Mouse (Mus musculus) erythroid progenitor cell, adult 5-6 weeks (primary cell): ENCODE data around the gene Crocc. TPM values are rescaled to one million over a fixed set of nuclear protein-coding genes. Genes with fewer than 3 reads are reported as not detected.

Source experiments
- ATAC-seq: replicated peaks from 2 replicates; pipeline ENCODE4 v1.8.0; 2016; ENCODE audit warnings: moderate number of reproducible peaks, mild to moderate bottlenecking, moderate TSS enrichment, inconsistent platforms; ENCODE audit not compliant: poor library complexity, low FRiP score, severe bottlenecking
- total RNA-seq, 2 experiments: library from RNA; stranded (forward) in 1 of 2; stranded (reverse) in 1 of 2; fragments of 150-400 nt in 1 of 2; fragments of 186-747, 209-891 nt in 1 of 2; gene quantifications; 2 replicates each; pipeline versions ENCODE4 v1.2.3 to v1.2.4; 2015 to 2017; ENCODE audit warnings: low replicate concordance in 2 of 2

Gene Crocc
- 0.36 TPM in 1 of 2 replicates, not detected in the other for total RNA-seq (2015; ENCODE audit: low replicate concordance)
- 1.4 TPM in 1 of 2 replicates, not detected in the other for total RNA-seq (2017; ENCODE audit: low replicate concordance)

DNA sequence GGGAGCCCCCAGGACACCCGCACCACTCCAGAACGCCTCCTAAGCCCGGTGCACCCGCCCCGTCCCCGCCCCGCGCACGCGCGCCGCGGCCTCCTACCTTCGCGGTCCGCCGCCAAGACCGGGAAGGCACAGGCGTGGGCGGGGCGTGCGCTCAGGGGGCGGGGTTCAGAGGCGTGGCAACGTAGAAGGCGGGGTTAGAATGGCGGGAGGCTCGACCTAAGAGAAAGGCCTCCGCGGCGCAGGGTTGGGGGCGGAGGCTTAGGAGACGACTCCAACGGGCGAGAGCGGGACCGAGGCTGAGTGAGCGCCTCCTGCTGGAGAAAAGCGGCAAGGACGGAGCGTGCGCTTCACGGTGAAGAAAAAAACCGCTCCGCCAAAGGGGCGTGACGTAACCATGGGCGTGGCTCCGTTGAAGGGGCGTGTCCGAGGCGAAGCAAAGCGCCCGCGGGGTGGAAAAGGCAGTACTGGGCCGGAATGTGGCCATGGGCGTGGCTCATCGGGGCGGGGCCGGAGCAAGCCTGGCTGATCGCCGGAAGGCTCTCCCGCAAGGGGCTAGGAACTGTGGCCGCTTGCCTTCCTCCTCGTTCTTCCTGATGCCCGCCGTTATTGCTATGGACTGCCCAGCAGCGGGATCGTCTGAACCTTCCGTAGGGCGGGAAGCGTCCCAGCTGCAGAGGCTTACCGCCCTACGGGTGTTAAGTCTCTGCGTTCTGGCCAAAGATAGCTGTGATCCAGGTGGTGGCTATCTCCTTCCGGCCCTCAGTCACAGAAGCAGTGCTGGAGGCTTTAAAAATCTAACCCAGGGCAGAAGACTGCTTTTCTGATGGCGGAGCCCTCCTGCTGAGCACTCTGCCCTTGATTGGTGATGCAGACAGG, at the start of gene Crocc:
Crocc (minus strand) TSS at position 125 of the 876 bp plus-strand sequence.
- peak; percentile 87 for ATAC-seq

GRCm38 (mm10) chr4:141108196-141108732, 47.9 kb upstream of the Crocc start:
- ATAC-seq, result no peak

- no peak for ATAC-seq
These were observed 46.3 kb upstream of the Crocc start for GRCm38 (mm10) chr4:141106526-141107183.

GRCm38 (mm10) chr4:141101855-141102254, 41.5 kb upstream of the Crocc start:
- no peak for ATAC-seq

DNA sequence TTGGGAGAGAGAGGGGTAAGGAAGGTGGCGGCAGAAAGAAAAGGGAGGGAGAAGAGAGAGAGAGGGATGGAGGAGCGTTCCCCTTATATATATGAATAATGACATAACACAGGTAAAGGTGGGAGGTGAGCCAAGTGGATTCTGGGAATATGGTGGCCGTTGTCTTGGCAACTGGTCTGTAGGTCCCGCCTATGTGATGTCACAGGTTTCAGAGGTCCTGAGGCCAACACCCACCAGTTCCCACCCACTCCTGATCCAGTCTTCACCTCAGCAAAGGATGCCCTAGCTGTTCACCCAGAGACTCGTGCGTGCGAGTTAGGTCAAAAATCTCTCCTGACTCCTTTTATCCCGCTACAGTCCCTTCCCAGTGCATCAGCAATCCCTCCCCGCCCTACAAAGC, 40.9 kb upstream of the Crocc start:
- ATAC-seq, result no peak

- no peak for ATAC-seq
These were observed 39.6 kb upstream of the Crocc start for GRCm38 (mm10) chr4:141099956-141100355.

GRCm38 (mm10) chr4:141098935-141099334, 38.6 kb upstream of the Crocc start:
- no peak for ATAC-seq

- no peak for ATAC-seq
These were observed 36.4 kb upstream of the Crocc start for GRCm38 (mm10) chr4:141096710-141097109.

GRCm38 (mm10) chr4:141095016-141095415, 34.7 kb upstream of the Crocc start:
- ATAC-seq, result no peak

DNA sequence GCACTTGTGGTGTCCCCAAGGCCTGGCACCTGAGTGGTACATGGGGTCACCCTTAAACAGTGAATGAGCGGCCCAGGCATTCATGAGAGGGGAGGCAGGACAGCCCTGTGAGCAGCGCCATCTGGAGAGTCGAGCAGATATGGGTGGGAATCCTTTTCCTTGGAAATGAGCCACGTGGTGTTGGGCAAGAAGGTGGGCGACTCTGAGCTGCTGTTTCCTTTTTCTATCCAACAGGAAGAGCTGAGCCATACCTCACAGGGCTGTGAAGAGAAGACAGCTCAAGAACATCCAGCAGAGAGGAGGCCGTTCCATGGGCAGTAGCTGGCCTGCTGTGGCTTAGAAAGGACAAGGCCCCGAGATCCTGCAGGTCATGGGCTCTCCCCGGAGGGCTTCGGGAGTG, 28.4 kb upstream of the Crocc start:
- no peak for ATAC-seq

DNA sequence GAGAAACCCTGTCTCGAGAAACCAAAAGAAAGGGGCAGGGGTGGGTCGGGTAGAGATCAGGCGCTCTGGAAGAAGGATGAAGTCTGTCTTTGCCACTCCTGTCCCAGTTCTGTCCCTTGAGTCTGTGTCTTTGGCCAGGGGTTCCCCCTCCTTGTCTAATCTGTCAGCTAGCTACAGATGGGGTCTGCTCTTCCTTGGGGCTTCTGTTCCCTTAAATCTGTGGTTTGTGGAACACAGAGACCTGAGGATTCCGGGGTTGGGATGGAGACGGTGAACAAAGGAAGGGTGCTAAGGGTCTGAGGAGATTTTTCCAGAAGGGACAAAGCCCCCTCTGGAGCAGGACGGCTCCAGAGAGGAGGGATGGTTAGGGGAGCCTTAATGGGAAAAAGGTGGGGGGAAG, 27.7 kb upstream of the Crocc start, which contains the start of gene Spata21:
Spata21 (plus strand) TSS at position 301 of the 400 bp plus-strand sequence.
- ATAC-seq, result no peak

DNA sequence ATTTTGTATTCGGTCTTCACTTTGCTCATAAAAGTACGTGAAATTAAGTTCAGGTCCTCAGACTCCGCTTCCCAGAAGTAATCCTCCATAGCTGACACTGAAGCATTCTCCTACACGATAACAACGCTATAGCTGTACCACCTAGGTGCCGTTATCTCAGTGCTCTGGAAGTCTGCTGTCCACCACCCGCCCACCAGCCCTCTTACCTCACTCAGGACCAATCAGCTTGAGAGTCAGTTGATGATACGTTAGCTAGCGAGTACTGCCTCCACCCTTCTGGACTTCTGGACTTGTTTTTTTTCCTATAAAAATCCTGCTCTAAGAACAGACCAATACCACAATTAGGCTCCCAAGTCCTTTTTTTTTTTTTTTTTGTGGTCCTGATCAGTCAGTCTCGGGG, 26.5 kb upstream of the Crocc start:
- ATAC-seq, result 0 out of 2 replicates have a peak, but pooled peaks have one; percentile 31

- no peak for ATAC-seq
These were observed 18.3 kb upstream of the Crocc start for GRCm38 (mm10) chr4:141078510-141079137.

DNA sequence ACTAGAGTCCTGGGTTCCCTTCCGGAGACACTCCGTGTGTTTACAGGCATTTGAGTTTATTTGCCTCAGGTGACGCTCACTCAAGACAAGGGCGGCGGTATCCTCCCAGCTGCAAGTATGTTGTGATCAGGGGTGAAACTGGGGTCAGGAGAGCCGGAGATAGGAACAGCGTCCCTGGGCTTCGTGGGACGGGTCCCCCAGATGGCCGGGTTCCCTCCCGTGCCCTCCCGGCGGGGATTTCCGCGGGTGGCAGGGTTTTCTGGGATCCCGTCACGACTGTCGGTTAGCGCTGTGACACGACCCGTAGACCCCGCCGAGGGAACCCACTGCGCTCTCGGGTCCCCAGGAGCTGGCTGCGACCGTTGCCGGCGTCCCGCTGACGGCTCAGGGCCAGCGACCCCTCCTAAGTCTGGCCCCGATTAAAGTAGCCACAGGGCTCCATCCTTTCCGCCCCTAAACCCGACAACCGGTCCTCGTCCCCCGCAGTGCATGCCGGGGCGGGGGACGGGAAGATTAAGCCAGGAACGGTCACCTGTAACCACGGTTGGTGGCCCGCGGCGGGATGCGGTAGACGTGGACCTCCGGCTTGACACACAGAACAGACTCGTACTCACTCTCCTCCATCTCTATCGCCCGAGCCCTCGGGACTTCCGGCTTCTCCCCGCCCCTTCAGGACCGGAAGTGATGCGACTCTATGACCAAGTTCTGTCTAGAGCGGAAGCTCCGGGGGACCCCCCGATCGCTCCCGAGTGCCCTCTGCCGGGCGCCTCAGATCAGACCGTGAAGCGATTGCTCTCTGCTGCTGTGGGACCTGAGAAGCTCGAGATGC, 17.5 kb upstream of the Crocc start, which contains the start of gene Necap2:
Necap2 (minus strand) TSS at position 677 of the 829 bp plus-strand sequence.
- peak; percentile 84 for ATAC-seq

- peak; percentile 65 for ATAC-seq
These were observed 16.6 kb upstream of the Crocc start for GRCm38 (mm10) chr4:141076761-141077506.

DNA sequence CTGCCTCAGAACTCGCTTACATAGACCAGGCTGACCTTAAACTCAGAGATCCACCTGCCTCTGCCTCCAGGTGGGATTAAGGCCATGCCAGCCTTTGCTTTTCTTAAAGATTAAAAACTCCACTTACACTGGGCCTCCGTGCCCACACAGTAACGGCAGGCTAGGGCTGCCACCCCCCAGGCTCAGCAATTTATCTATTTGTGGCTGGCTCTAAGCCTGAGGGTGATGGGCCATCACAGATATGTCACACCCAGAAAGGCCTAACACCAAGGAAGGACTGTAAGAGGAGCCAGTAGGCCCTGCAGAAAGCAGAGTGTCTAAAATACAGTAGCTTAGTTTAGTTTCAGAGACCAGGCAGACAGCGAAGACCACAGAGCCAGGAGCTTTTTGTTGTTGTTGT, 13.8 kb upstream of the Crocc start:
- 0 out of 2 replicates have a peak, but pooled peaks have one; percentile 20 for ATAC-seq

DNA sequence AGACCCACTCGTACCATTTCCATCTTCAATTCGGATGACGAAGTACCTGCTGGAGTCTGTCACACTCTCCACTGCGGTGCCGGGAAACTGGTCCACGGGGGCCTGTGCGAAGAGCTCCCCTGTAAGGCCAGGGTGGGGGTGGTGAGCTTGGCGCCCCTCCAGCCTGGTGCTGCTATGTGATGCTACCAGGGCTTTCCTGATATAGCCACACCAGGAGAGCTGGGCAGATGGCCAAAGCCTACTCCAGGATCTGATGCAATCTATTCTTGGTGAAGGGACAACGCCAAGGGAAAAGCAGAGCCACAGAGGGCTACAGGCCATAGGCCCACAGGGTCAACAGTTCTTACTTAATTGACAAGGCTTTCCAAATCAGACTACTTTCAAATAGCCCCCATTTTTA, 13.3 kb upstream of the Crocc start:
- ATAC-seq, result no peak

- no peak for ATAC-seq
These were observed 12.2 kb upstream of the Crocc start for GRCm38 (mm10) chr4:141072502-141072901.
